Mouse (Mus musculus) subcutaneous adipose tissue, adult 2 months (tissue): Measurements from ENCODE around the gene Neurog1. TPM values are rescaled to one million over a fixed set of nuclear protein-coding genes. Genes with fewer than 3 reads are reported as not detected.

ENCODE experiments used
- polyA plus RNA-seq: library from polyadenylated mRNA; depleted of rRNA; stranded (reverse); fragments of >200 nt; gene quantifications from 2 replicates; pipeline ENCODE4 v1.2.3, GENCODE M21; 2012; ENCODE audit warnings: low replicate concordance; rRNA removed

The Neurog1 gene
- polyA plus RNA-seq, result not detected in 2 replicates

GRCm38 (mm10) chr13:56251924-56252619 is at the start of gene Neurog1:
Neurog1 (minus strand) TSS chr13:56252163.

GRCm38 (mm10) chr13:56295943-56296658 is 44.1 kb upstream of the Neurog1 start, which contains the start of gene Cxcl14:
Cxcl14 (minus strand) TSS chr13:56296551.

Other genes with a start within 250 kb of the Neurog1 start
- gene H2afy, start 115.8 kb downstream of the Neurog1 start, polyA plus RNA-seq, result 57.6 and 133 TPM in 2 replicates
- gene Tifab, start 73.3 kb downstream of the Neurog1 start, polyA plus RNA-seq, result 5.3 and 8.6 TPM in 2 replicates
- gene Cxcl14, start 44.4 kb upstream of the Neurog1 start, polyA plus RNA-seq, result 20.3 and 248 TPM in 2 replicates
- 0.10 TPM in 1 of 2 replicates, not detected in the other for gene Gm3045, start 174.4 kb upstream of the Neurog1 start, polyA plus RNA-seq
- 3.5 and 44.0 TPM in 2 replicates for gene Slc25a48, start 186.2 kb upstream of the Neurog1 start, polyA plus RNA-seq
- gene Il9, start 230.1 kb upstream of the Neurog1 start, polyA plus RNA-seq, result not detected in 2 replicates